Mouse (Mus musculus) left cerebral cortex, postnatal 14 days (tissue): ENCODE results near the gene Arhgef2. TPM values are rescaled to one million over a fixed set of nuclear protein-coding genes. Genes with fewer than 3 reads are reported as not detected.

ENCODE experiments used
- total RNA-seq, 2 experiments: library from RNA; stranded (reverse); gene quantifications; 2 replicates each; pipeline ENCODE4 v1.2.3; 2021

Gene Arhgef2
- total RNA-seq, 2 experiments from 2014 or later = 310 to 316 TPM

Other genes with a start within 250 kb of the Arhgef2 start
- 1 to 10 TPM; 2.5 to 3.3 TPM for gene Paqr6, start 241.4 kb upstream of the Arhgef2 start, total RNA-seq
- under 1 TPM in 1 of 2 experiments, not detected in 1; 0.36 TPM for gene Bglap3, start 233.2 kb upstream of the Arhgef2 start, total RNA-seq
- 1 to 10 TPM in 1 of 2 experiments, not detected in 1; 1.4 TPM for gene Bglap2, start 227.3 kb upstream of the Arhgef2 start, total RNA-seq
- 1 to 10 TPM; 1.5 to 1.8 TPM for gene Bglap, start 221.5 kb upstream of the Arhgef2 start, total RNA-seq
- 1 to 10 TPM; 5.7 to 7.8 TPM for gene Pmf1, start 195.6 kb upstream of the Arhgef2 start, total RNA-seq
- gene Slc25a44, start 180.8 kb upstream of the Arhgef2 start, total RNA-seq = 10 to 100 TPM; 69.6 to 71.3 TPM
- 10 to 100 TPM; 51.3 to 57.7 TPM for gene Sema4a, start 144.8 kb upstream of the Arhgef2 start, total RNA-seq
- 10 to 100 TPM; 50.0 to 54.2 TPM for gene Lmna, start 96.0 kb upstream of the Arhgef2 start, total RNA-seq
- 1 to 10 TPM; 3.3 to 4.2 TPM for gene Mex3a, start 73.6 kb upstream of the Arhgef2 start, total RNA-seq
- not detected for gene Rab25, start 57.7 kb upstream of the Arhgef2 start, total RNA-seq
- 100 to 1,000 TPM; 108 to 109 TPM for gene Lamtor2, start 52.9 kb upstream of the Arhgef2 start, total RNA-seq
- gene Ubqln4, start 52.2 kb upstream of the Arhgef2 start, total RNA-seq = 10 to 100 TPM; 91.2 to 91.6 TPM
- gene Ssr2, start 30.1 kb upstream of the Arhgef2 start, total RNA-seq = 100 to 1,000 TPM; 114 to 123 TPM
- gene Rxfp4, start 47.2 kb downstream of the Arhgef2 start, total RNA-seq = not detected
- 10 to 100 TPM; 53.6 to 55.1 TPM for gene Khdc4, start 79.8 kb downstream of the Arhgef2 start, total RNA-seq
- gene Rit1, start 110.9 kb downstream of the Arhgef2 start, total RNA-seq = 10 to 100 TPM; 45.5 to 47.8 TPM
- gene Syt11, start 169.2 kb downstream of the Arhgef2 start, total RNA-seq = 100 to 1,000 TPM; 491 to 530 TPM
- 10 to 100 TPM; 41.6 to 42.3 TPM for gene Gon4l, start 229.3 kb downstream of the Arhgef2 start, total RNA-seq